Mouse (Mus musculus) retina, adult 2 months (tissue): ENCODE data around the gene Ccdc33.

ENCODE experiments used
- DNase-seq: peaks from one replicate; pipeline ENCODE4 v3.0.0-alpha.2; 2012; ENCODE audit warnings: low read depth, low spot score

Gene Ccdc33

DNA sequence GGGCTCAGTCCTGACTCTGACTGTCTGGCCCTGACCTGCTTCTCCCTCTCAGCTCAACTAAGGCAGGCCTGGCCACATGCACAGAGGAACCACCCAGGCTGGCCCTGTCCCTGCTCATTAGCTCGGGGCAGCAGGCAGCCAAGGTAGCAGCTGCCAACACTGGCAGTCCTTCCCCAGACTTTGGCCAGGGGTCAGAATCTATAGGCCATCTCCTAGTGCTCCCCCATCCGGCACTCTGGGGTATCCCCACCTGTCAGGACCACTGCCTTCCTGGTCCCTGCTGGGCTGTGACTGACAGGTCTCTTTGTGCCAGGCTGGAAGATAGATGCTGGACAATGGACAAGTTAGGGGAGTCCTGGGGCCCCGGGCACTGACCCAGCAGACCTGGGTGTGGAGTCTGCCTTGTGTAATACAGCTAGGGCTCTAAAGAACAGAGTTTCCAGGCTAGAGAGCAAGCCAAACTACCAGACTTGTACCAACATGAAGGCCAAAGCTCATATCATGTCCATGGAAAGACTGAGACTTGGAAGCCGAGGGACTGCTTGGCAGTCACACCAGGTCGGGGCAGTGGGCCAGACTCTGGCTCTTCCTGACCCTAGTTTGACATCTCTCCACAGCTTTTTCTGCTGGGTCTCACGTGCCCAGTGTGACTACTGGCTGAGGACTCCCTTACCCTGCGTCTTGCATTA, 25.9 kb downstream of the Ccdc33 start:
- no peak for DNase-seq

DNA sequence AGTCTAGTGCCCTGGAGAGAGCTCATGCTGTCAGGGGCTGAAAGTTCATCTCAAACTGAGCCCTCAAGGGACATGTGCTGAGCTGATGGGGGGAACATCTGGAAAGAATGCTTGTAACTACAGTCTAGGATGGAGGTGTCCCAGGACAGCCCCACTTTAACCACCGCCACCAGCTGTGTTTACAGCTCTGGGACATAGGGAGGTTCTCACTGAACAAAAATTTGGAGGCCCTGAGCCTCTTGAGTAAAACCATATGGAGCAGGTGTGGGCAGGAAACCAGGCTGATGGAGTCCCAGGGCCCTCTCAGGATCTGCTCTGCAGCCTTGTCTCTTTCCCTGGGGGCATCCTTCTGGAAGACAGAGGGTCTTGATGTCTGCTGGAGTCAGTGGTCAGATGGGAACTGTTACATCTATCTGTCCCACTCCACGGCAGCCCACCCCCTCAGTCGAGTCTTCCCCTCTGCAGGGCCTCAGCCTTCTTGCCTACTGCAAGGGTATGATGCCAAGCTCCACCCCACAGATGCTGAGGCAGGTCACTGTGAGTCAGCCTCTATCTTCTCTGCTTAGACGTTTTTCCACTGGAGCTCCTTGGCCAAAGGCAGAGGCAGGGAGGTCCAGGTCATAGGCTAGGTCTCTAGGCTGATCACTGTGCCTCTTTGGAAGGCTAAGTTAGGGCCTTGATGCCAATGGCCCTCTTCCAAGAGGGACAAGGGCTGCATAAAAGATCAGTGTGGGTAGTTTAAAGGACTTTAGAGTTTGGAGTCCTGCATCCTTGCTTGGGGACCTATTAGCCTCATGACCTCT, 26.8 kb downstream of the Ccdc33 start:
- DNase-seq = no peak

DNA sequence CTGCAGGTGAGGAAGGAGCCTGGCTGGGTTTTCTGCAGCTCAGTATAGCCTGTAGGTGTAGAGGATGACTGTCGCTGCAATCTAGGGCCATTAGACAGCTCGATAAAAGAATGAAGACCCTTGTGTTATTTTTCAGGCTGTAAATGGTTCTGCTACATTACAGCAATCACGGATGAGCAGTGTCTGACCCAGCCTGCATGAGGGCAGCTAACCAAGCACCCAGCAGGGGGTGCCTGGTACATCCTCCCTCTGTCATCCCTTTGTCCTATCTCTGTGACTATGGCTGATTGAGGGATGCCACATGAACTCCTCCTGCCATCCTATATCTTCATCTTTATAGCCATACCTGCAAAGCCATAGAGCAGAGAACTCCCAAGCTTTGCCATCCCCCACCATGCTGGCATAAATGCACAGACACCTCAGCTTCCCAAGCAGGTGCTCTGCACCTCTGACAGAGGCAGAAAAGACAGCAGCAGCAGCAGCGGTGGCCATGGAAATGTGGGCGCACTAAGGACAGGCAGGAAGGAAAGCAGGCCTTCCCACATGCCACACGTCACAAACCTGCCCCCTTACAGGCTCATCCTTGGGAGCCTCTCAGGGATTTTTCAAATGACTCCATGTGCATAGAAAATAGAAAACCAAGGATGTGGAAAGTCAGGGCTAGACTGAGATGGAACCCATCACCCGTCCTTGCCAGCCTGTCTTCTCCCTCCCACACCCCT, 31.2 kb downstream of the Ccdc33 start:
- DNase-seq = no peak

DNA sequence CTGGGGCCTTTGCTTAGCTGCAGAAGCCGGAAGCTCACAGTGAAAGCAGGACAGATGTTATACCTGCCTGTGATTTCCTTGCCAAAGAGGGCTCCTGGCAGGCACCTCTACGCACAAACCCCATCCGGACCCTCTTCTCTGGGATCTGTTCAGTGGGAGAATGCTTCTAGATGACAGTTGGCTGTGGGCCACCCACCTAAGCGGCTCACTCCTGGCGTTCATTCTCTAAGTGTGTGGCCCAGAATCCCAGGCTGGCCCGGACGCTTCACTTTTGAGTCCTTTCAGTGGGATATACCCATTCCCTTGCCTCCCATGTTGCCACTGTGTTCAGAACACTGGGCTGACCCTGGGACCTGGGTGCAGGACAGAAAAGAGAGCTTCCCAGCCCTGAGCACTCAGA, 31.8 kb downstream of the Ccdc33 start:
- no peak for DNase-seq

DNA sequence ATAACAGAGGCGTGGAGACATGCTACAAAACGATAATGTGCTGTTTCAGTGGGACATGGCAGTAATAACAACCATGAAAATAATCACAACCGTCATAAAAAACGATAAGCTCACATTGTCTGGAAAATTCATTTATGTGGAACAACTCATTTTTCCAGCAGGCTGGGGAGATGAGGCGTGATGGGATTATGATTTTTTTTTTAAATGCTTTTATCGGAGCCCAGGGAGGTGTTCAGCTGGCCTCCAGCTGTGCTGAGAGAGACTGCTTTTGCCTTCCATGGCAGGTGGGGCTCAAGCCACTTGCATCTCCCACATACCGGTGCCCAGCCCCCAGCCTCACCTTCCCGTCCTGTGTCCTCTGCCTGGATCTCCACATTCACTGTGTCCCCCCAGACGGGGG, 32.4 kb downstream of the Ccdc33 start:
- DNase-seq = no peak

DNA sequence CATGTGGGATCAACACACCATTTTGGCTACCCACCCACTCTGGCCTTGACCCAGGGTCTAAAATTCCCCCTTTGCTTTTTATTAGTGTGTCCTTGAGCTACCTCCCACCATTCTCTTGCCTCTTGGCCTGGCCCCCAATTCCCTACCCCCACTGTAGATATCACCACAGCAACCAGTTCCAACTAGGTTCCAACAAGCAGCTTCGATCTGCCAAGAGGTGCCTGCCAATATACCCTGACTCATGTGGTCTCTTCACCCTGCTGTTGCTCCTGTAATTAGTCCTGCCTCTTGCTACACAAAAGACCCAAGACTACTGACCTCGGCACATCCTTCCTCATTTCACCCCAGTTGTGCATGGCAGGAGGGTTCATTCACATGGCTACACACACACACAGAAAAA, 33.5 kb downstream of the Ccdc33 start:
- no peak for DNase-seq

DNA sequence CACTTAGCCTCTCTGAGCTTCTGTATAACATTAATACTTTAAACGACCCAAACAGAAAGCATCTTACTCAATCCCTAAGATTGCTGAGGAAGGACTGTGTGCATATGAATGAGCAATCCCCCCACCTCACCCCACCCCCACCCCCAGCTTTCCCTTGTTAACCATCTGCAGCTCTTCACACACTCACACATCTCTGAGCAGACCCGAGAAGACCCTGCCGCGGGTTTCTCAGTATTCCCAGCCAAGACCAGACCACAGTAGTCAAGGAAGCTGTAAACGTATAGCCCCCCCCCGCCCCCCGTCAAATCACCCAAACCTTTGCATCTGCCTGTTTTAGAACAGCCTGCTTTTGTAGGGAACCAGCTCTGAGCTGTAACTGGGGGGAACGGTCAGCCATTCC, 34.0 kb downstream of the Ccdc33 start:
- no peak for DNase-seq

DNA sequence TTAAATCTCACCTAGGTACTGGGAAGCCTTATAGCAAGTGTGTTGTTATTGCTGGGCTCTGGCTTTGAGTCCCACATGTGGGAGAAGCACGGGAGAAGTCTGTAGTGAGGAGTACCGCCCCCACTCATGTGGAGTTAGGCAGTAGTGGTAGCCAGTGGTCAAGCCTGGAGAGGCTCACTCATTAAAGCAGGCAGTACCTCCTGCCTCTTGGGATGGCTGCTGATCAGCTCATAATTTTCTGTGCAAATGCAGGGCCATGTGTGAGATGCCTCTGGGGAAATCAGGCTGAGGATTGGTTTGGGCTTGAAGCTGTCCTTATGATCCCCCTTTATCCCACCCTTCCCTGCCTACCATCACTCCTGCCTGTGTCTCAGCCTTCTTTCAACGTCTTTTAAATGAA, 44.1 kb downstream of the Ccdc33 start:
- no peak for DNase-seq

DNA sequence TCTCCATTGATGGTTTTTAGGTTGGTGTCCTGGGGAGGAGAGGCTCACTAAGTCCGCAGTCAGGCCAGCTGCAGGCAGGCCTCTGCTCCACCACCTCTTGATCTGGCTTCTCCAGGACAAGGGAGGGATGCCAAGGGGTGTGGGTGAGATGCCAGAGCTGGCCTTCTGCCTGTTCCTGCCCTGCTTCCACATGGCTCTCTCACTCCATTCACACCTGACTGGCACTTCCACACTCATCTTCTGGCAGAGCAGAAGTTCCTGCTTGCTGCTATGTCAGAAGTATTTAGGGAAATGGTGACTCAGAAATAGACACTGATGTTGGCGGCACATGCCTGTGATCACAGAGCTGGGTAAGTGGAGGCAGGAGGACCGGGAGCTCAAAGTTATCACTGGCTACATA, 51.1 kb downstream of the Ccdc33 start:
- DNase-seq = no peak

DNA sequence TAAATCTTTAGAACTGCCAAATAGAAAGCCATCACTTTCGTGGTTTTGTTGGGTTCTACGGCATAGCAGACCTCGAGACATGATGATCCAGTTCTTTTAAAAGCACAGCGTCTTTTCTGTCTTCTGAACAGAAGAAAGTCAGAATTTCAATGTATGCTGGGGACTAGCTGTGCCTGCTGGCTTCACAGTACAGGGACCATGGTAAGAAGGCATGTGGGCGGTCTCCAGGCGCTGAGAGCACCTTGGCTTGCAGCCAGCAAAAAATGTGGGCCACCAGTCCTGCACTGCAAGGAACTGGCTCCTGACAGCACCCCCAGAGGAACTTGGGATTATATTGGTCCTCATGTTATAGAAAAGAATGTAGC, 51.9 kb downstream of the Ccdc33 start:
- DNase-seq = no peak

DNA sequence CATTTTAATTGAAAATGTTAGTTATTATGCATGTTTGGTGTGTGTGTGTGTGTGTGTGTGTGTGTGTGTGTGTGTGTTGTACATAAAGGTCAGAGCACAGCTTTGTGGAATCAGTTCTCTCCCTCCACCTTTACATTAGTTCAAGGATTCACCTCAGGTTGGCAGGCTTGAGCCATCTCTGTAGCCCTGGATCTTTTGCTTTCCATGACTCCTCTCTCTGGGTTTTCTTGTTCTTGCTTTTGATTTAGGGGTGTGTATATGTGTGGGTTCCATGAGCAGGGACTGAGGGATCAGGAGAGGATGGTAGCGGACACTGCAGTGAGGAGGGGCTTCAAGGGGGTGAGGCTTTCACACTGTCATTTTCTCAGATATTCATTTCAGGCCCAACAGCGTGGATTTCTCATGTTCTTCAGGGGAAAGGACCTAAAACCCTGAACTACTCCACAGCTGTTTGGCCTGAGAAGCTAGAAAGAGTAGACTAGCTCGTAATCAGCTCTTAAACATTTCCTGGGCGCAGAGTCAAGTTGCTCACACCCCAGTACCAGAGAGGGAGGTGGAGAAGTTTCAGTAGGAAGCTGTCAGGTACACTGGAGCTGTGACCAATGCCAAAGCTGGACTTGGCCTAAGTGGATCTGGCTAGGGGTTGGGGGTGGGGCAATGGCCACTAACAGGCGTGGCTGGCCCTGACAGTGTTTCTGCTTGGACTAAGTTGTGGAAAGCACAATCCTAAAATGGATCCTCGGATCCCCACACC, 52.5 kb downstream of the Ccdc33 start:
- DNase-seq = no peak

DNA sequence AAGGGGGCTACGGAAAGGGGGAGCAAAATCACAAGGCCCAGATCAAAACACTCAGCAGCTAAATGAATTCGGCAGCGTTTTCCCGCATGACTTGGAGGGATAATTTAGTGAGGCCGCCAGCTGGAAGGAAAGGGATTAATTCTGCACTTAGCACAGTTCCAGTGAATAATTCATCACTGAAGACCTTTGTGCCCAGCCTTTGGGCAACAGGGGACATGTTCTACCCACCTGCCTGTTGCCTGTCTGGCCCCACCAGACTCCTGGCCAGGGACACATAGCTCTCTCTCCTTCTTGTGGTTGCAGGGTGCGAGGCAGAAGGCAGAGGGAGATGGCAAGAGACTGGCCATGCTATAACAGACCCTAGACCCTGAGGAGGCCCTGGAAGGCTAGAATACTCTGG, 53.1 kb downstream of the Ccdc33 start:
- DNase-seq = no peak

DNA sequence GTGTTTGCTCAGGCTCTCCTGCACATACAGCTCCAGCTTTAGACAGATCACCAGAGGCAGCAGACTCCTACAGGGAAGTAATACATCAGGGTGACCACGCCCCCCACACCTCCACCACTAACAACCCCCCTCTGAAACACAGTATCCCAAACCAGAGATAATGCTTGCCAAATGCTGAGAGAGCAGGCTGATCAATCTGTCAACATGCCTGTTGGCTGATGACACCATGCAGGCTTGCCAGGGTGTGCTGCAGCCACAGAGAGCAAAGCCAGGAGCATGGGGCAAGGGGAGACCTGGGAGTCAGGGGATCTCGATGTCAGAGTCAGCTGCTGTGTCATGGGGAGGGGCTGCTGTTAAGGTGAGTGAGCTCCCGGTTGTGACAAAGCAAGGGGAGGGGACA, 55.1 kb downstream of the Ccdc33 start, which contains the start of gene Stra6:
Gene Stra6 (plus strand): TSS at position 258 of the 400 bp plus-strand sequence.
- DNase-seq = no peak

DNA sequence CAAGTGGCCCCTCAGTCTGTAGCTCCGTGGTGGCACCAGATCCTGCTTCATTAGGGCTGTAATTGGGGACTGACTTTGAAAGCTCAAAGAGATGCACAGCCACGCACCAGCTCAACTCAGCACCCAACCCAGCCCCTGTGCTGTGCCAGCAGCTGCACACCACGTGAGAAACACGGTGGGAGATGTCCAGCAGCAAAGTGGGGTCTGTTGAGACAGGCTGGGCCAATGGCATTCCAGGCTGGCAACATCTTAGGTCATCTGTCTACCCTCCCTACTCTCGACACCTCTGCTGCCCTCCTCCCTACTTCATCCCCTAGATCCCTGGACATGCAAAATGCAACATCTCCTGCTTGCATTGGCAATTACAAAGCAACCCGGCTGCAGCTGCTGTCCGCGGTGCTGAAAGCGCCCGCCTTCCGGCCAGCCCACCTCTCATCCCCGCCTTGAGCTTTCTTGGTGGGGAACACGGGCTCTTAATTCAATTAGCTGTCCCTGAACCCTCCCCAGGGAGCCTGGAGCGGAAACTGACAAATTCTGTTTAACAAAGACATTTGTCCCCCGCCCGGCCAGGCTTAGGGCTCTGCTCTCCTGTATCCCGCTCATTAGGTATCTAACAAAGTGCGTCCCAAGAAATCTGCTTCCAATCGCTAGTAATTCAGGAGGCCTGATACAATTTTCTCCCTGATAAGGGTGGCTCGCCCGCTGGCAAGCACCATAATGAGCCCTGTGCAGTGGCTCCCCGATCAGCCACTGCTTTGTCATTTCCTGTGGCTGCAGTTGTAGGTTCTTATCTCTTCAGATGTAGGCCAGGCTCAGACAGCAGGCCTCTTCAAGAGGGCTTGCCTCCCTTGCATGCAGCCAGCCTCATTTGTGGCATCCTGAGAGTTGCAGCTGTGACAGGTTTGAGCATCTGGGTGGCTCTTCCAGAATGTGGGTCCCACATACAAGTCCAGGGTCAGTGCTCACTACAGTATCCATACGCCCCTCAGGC, 57.7 kb downstream of the Ccdc33 start:
- DNase-seq = no peak

DNA sequence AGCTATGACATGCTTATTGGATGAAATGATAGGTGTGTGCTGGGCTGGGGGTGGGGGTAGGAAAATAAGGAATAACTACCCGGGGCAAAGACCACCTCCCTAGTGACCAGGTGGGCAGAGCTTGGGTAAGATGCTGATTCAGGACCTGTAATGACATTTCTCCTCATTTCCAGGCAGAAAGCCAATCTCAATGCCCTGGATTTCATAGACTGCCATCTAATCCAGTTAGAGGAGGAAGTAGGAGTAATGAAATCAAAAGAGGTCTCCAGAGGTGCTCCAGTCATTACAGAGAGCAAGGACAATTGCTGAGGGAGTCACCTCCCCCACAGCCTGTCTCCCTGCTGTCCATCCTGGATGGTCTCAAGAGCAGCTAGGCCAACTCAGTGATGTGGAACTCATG, 58.7 kb downstream of the Ccdc33 start:
- DNase-seq = no peak

DNA sequence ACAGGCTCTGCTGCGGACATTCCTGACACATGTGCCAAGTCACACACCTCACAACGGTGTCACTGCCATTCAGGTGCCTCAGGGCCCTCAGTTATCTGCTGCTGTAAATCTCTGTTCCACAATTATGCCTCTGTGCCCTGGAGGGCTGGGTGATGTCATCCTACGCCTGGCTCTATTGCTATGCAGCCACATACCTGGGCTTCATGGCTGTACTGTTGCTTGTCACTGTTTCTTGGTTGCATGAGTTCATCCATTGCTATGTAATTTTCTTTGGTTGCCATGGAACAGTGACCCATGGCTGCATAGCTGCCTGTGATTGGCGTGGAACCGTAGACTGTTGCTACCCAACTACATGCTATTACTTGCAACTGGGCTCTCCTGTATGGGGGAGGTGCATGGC, 63.0 kb downstream of the Ccdc33 start:
- no peak for DNase-seq

DNA sequence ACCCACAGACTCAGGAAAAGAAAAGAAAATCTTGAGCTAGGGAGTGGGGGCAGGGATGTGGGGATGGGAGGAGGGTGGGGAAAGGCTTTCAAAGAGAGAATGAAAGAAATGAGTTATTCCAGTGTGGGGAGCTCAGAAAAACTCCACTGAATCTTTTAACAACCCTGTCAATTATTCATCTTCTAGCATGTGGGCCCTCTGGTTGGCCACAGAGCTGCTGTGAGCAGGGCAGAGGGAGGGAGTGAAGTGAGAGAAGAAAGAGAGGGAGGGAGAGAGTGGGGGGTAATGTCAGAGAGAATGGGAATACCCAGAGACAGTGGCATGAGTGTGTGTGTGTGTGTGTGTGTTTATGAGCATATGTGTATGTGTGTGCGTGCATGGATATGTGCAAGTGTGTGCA, 64.6 kb downstream of the Ccdc33 start:
- no peak for DNase-seq

DNA sequence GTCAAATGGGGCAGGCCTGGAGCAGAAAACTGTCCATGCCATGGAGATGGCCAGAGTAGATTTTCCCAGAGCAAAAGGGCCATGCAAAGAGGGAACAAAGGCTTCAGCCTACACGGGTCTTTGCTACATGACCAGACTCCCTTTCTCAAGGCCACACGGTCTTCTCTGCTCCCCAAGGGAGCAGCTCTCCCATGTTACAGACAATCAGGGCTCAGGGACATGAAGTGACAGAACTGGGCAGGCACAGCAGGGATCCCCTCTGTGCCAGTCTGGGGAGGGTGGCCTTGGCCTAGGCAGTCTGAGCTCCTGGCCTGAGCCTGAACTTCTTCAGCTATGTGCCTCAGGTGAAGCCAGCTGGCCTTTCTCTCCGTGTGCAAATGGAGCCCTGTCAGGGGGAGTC, 65.1 kb downstream of the Ccdc33 start:
- DNase-seq = no peak

DNA sequence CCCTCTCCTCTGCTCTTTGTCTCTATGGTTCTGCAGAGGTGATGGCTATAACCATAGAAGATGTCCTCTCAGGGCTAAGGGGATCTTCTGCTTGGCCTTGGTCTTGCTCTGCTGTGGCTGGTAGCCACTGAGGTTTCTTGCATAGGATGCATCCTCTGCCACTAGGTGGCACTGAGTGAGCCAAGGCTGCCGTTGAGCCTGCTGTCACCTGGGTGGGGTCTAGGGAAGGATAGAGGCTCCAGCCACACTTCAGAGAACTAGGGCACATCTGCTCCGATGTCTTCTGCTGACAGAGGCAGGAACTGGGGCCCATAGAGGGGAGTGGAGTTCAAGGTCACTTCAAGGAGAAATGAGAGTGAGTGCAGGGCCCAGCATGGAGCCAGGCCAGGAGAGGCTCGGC, 65.5 kb downstream of the Ccdc33 start:
- no peak for DNase-seq

DNA sequence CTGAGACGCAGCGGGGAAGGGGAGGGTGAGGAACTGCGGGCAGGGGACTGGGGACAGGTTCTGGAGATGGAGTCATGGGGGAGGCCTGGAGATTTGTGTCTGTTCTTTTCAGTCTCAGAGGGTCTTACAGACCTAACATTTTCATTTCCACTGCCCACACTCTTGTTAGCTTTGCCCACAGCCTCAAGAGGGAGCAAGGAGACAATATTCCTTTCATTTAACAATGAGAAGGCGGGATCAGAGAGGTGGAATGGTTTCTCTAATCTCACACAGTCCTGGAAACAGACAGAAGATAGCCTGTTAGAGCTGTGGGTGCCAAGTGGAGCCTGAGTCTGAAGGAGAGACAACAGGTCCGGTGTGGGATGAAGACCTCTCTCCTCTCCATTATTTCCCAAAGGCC, 66.7 kb downstream of the Ccdc33 start:
- DNase-seq = no peak

DNA sequence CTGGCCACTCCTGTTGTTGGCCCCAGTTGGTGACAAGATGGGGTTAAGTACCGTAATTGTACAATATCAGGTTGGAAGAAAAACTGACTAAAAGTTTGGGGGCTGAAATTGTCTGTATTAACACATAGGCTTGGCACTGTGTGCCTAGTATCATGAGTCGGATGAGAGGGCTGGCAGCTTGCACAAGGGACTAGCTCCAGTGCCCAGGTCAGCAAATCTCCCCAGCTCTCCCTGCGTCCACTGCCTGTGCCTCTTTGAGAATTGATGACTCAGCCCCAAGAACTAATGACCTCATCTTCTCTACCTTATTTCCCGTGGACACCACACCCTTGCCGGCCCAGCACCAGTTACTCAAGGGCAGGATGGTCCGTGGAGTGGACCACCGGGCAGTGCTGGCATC, 68.8 kb downstream of the Ccdc33 start:
- DNase-seq = no peak
